Mouse (Mus musculus) kidney, adult 2 months (tissue): ENCODE measurements around the gene Colq.

Experiments used
- CTCF ChIP-seq: fragments of 200-500 bp; conservative IDR thresholded peaks from 2 replicates; pipeline ENCODE4 v1.5.1; 2011; ENCODE audit warnings: low read depth, mild to moderate bottlenecking, control low read depth, low read length, moderate library complexity, mixed read lengths; ENCODE audit not compliant: insufficient read depth, insufficient read length
- POLR2A ChIP-seq: fragments of 200-500 bp; IDR thresholded peaks from one replicate; pipeline ENCODE4 v1.6.1; 2011; ENCODE audit warnings: low read depth, low read length, control low read depth

GRCm38 (mm10) chr14:31569151-31569631 is 22.0 kb downstream of the Colq start:
- TF ChIP-seq CTCF: no peak
- no peak for TF ChIP-seq POLR2A
